Mouse (Mus musculus) kidney, adult 2 months (tissue): ENCODE measurements around the gene Fam83f.

Experiments used
- CTCF ChIP-seq: fragments of 200-500 bp; conservative IDR thresholded peaks from 2 replicates; pipeline ENCODE4 v1.5.1; 2011; ENCODE audit warnings: low read depth, mild to moderate bottlenecking, control low read depth, low read length, moderate library complexity, mixed read lengths; ENCODE audit not compliant: insufficient read depth, insufficient read length
- POLR2A ChIP-seq: fragments of 200-500 bp; IDR thresholded peaks from one replicate; pipeline ENCODE4 v1.6.1; 2011; ENCODE audit warnings: low read depth, low read length, control low read depth

DNA sequence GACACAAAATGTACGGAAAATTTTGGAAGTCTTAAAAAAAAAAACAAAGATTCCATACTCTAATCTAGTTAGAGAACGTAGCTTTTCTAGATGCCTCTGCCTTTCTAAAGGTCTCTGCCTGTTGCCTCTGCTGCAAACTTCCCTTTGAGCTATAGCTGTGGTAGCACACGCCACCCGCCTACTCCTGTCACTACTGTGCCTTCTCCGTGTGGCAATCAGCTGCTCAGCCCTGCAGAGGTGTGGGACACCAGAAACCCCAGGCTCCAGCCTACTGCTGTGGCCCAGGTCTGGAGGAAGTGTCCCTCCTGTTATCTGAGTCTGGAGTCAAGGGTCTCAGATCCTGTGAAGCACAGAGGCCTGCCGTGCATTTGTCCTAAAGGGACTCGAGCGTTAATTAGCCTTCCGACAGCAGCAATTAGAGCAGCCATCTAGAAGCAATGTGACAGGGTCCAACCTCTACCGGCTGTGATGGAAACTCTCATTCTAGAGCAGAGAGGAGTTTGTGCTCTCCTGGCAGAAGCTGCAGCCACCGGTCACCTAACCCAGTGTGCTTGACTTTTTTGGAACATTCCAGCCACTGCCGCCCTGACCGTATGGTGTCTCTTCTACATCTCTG, 34.8 kb upstream of the Fam83f start:
- TF ChIP-seq CTCF (no peak), POLR2A (no peak)
